Mouse (Mus musculus) regulatory T cell (primary cell): Measurements from ENCODE around the gene Gm32687.

Source experiments
- in situ Hi-C: fragments of 300-600 bp; cut with MboI, MseI; formaldehyde crosslinking; loops from one replicate; pipeline ENCODE4 v1.15.1; 2025; ENCODE audit warnings: high pct_unique_total_duplicates

The Gm32687 gene

DNA sequence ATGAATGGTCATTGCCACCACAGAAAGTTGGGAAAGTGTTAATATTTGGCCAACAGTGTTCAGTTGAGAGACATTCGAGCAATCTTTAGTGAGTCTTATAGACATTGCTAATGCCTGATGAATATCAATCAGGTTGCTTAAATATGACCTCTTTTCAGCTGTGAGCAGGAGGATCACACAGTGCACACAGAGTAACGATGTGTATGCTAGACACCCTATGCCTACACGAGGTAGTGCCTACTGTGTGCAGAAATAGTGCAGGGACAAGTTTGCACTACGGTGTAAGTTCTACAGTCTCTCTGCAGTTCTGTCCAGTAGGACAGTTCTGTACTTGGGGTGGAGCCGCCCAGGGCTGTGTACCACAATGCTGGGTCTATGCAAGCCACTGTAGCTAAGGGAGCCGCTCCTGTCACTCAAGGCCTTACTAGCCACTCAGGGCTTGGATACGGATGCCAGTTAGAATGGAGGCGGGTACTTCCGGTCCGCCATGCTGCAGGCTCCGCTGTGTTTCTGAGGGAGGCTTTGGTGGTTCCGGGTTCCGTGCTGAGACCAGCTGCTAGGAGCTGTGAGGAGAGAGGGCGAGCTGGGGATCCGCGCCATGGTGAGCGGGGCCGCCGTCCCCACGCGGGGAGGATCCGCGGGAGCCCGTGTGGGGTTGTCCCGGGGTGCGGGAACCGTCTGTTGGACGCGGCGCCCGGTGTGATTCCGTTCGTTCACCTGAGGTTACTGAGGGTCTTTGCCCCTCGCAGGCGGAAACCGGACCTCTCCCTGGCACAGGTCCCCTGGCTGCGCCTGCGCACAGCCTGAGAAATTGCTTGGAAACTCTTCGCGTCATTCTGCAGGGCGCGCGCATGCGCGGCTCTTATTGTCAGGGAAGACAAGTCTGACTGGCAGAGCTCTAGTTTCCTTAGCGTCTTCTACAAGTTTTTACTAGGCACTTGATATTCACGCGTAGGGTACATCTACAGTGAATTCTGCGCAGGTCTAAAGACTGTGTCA is at the start of gene Gm32687:
TSS of gene Gm32687 (plus strand) at position 526 of the 999 bp plus-strand sequence.
- in situ Hi-C loops, result loop anchor here (5.0 kb wide), 1 partner anchor 134 kb away; no protein-coding TSS in a partner anchor

DNA sequence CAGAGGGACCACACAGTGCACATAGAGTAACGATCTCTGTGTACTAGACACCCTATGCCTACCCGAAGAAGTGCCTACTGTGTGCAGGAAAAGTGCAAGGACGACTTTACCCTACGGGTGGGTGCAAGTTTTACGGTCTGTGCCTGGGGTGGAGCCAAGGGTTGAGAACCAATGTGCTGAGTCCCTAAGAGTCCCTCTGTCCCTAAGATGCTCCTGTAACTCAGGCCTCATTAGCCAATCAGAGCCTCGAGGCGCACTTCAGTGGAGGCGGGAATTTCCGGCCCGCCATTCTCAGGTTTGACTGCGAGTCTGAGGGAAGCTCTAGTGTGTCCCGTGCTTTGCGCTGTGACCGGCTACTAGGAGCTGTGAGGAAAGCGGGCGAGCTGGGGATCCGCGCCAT is 17.5 kb upstream of the Gm32687 start:
- in situ Hi-C loops, result loop anchor here (5.0 to 10.0 kb wide), 2 partner anchors 34 to 161 kb away; partner anchors contain the start of gene Gm4767

DNA sequence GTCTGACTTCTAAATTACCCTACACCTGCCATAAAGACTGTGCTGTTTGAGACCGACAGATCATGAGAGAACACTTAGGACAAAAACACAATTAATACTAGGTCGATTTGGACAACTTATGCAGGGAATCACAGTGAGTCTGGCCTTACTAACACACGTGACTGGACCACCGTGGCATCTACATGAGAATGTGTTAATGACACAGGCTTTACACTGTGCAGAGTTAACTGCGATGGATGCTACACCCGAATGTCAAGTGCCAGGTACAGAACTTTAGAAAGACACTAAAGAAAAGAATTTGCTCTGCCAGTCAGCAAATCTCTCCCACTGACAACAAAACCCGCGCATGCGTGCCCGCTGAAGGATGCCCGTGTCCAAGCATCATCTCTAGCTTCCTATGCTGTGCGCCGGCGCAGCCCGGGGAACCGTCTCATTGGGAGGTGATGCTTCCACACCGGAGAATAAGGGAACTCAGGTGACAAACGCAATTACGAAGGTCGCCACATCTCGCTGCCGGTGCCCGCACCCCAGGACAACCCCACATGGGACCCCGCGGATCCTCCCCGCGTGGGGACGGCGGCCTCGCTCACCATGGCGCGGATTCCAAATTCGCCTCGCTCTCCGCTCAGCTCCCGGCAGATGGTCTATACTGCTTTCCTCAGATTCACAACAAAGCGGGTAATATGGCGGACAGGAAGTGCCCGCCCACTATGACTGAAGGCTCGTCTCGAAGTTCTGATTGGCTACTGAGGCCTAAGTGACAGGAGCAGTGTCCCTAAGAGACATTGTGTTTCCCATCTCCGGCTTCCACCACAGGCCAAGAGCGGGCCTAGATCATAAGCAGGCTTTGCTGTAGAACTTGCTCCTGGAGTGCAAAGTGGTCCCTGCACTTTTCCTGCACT is 66.4 kb downstream of the Gm32687 start, which contains the start of gene Zfp781:
TSS of gene Zfp781 (minus strand) at position 639 of the 902 bp plus-strand sequence.
- in situ Hi-C loops, result loop anchor here (5.0 to 10.0 kb wide), 2 partner anchors 155 to 163 kb away; partner anchors contain the start of gene BC024063
